Mouse (Mus musculus) megakaryocyte, adult 5-6 weeks (primary cell): Measurements from ENCODE around the gene Mrps21. TPM values are rescaled to one million over a fixed set of nuclear protein-coding genes. Genes with fewer than 3 reads are reported as not detected.
A peak's percentile ranks its signal among the peaks of the same experiment; 100 is the strongest.
"Not testable (repeated sequence)": the region's sequence is repeated elsewhere in the genome, so short reads cannot be mapped to it uniquely, and the experiment has no call there.

Experiments used
- ATAC-seq: 2 replicates; pipeline ENCODE4 v1.8.0; 2016; ENCODE audit warnings: mild to moderate bottlenecking, inconsistent platforms; ENCODE audit not compliant: poor library complexity, severe bottlenecking
- total RNA-seq, 2 experiments: library from RNA; stranded (forward) in 1 of 2; stranded (reverse) in 1 of 2; fragments of 153-499, 151-499 nt in 1 of 2; fragments of 221-1000, 200-1000 nt in 1 of 2; gene quantifications; 2 replicates each; pipeline versions ENCODE4 v1.2.3 to v1.2.4; 2015 to 2017

Mrps21 gene
- total RNA-seq (2015) (143 and 165 TPM in 2 replicates), total RNA-seq (2017) (333 and 410 TPM in 2 replicates)

- peak; percentile 100 for ATAC-seq
Observed at GRCm38 (mm10) chr3:95871392-95871867, at the start of gene Mrps21. Mrps21 (minus strand) TSS chr3:95871519.

GRCm38 (mm10) chr3:95920532-95920931 is 49.2 kb upstream of the Mrps21 start:
- not testable (repeated sequence) for ATAC-seq

DNA sequence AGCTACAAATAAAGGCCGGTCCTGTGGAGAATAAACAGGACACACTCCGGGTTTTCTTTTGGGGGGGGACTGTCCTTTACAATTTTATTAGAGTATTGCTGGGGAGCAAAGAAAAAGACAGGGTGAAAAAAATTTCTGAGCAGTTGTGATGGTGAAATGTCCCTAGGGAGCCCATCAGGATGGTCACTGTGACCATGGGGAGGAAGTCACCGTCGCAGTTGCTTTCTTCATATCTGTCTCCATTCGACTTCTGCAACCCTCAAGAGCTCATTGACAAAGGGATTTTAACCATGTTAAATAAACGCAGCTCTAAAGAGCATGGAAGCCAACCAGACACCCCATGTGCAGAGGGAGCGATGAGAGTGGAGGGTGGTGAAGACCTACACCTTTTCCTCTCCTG is 45.4 kb upstream of the Mrps21 start:
- ATAC-seq = peak; percentile 81

- ATAC-seq = no peak
Observed at GRCm38 (mm10) chr3:95914706-95915105, 43.4 kb upstream of the Mrps21 start.

GRCm38 (mm10) chr3:95907613-95908012 is 36.3 kb upstream of the Mrps21 start:
- no peak for ATAC-seq

GRCm38 (mm10) chr3:95906860-95907259 is 35.5 kb upstream of the Mrps21 start:
- peak; percentile 67 for ATAC-seq

DNA sequence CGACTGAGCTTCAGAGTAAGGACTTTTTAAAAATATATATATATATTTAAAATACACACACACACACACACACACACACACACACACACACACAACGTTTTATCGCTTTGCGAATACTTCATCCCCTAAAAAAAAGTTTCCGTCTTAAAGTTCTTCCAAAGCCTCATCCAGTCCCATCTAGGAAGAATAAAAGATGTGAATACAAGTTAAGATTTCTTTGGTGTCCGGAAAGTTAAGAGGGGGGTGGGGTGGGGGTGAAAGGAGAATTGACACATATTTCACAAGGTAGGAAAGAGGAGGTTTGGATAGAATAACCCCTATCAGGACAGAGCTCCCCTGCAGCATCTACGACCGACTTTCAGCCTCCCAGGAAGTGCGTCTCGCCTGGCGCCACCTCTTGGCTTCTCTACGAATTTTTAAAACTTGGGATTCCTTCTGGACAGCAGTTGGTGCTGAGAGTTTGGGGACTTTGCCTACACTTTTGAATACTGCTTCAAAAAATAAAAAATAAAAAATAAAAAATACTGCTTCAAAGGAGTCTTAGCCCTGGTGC is 34.7 kb upstream of the Mrps21 start:
- peak; percentile 72 for ATAC-seq

DNA sequence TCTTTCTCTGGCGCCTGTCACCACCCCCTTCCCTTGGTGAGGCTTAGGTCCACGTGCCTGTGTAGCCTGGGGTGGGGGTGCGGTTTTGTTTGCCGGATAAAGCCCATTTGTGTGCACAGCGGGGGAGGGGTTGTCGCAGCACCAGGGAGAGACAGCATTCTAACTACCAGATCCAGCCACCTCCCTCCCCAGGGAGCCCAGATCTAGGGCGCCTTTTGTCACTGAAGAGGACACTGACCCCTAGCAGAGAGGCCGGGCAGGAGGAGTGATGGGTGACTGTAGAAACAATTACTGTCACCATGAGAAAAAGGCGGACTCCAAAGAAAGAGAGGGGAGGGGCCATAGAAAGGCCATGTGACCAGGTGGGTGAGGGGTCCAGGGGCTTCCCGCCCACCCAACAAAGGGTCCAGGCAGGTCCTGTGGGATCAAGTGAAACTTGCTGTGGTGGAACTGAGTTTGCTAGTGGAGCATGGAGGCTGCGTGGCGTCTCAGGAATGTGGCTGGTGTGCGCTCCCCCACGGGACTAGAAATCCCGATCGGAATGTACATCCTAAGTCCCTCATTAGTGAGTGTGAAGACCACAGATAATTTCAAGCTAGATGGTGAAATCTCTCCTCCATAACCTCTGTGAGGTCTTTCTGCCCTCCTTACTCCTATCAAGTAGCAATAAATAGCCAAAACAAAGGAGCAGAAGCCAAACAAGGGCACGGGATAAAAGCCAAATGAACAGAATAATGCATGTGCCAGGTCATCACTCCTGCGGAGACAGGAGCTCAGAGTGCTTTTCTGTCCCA is 34.0 kb upstream of the Mrps21 start:
- no peak for ATAC-seq

DNA sequence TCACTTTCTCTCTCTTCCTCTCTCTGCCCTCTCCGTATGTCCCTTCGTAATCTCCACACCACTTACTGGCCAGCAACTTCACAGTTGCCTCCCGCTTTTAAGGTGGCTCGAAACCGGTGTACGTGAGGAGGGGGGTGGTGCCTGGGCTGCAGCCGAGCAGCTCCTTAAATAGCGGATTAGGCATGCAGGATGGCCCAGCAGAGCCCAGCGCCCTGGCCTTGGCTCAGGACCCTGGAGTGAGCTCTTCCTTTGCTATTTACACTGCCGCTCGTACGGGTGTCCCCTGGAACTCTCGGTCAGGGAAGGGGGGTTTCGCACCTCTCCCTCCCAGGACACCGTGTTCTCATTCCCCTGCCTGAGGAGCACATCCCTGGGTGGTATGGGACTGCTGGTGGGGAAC is 33.2 kb upstream of the Mrps21 start, which contains the start of gene Car14:
Gene Car14 (minus strand): TSS at position 124 of the 400 bp plus-strand sequence.
- ATAC-seq = no peak

- ATAC-seq = no peak
Observed at GRCm38 (mm10) chr3:95903753-95904502, 32.6 kb upstream of the Mrps21 start.

DNA sequence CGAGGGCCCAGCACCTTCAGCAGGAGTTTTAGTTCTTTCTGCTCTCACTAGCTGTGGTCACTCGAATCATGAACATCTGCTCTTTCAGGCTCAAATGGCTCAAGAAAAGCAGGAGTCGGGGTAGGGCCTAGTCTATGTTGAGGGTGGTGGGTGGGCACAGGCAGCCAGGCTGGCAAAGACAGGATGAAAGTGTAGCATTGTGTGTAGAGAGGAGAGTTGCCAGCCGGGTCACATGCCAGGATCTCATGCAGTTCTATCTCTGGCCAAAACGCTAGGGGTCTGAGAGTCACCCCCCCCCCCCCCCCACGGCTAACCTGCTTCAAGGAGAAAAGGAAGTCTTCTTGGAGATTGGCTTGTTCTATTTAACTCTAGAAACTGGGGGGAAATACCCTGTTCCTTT is 31.3 kb upstream of the Mrps21 start:
- ATAC-seq = no peak

DNA sequence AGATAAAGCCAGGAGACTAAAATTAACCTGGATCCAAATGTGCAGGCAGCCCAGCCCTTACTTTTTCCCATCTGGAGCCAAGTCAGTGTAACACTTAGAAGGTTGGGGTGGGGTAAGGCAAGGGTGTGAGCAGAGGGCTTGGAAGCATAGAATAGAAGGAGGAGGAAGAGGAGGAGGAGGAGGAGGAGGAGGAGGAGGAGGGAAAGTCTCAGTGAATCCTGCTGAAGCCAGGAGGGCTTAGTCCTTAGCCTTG is 31.0 kb upstream of the Mrps21 start:
- no peak for ATAC-seq

- ATAC-seq = no peak
Observed at GRCm38 (mm10) chr3:95901616-95902372, 30.5 kb upstream of the Mrps21 start.

- ATAC-seq = no peak
Observed at GRCm38 (mm10) chr3:95899800-95900524, 28.6 kb upstream of the Mrps21 start.

- ATAC-seq = not testable (repeated sequence)
Observed at GRCm38 (mm10) chr3:95895501-95895900, 24.2 kb upstream of the Mrps21 start.

DNA sequence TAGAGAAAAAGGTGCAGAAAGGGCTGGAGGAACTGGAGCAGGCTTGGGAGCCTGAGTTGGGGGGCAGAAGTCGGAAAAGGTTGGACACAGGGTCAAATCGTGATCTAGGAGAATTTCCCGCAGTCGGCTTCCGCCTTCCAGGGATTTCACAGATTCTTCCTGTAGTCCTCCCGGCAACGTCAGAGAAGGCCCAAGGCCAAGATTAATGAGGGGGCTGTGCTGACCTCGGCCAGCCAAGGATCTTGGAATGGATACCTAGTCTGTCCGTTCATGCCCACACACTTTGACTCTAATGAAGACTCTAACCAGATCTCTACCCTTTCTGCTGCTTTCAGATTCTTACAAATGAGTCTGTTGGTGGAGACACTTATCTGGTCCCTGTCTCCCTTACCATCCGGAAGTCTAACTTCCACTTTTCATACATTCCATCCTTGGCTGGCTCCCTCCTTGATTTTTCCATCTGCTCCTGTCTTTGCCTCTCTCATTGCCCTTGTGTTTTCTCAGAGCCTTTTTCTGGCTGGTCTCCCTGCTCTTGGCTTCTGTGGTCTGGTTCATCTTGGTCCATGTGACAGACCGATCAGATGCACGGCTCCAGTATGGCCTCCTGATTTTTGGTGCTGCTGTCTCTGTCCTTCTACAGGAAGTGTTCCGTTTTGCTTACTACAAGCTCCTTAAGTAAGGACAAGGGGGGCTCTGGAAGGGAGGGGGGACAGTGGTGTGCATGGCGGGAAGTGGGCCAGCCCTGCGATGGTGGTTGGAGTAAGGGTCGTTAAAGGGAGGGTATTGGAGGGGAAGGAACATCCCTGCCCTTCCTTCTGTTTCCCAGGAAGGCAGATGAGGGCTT is 23.2 kb upstream of the Mrps21 start:
- ATAC-seq = no peak

GRCm38 (mm10) chr3:95893606-95894316 is 22.4 kb upstream of the Mrps21 start, which contains the start of gene Aph1a:
Aph1a (plus strand) TSS chr3:95893969.
- peak; percentile 94 for ATAC-seq

- ATAC-seq = no peak
Observed at GRCm38 (mm10) chr3:95893126-95893525, 21.8 kb upstream of the Mrps21 start.
